Comparison of ENCODE assay signal across 8 mouse cellular contexts in the genomic region with DNA sequence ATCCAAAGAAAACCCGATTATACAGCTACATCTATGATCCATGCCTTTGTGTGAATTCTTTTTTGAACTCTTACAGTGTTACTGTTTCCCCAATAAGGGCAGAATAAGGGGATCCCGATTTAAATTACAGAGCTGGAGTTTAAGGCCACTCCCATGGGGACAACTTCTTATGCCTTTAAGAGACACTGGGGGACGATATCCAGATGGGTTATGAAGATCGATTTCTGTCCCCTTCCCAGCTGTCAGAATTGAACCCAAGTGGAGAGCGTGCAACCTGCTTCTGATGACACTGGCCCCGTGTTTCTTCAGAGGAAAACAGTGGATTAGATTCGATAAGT. TPM values are rescaled to one million over a fixed set of nuclear protein-coding genes. Genes with fewer than 3 reads are reported as not detected.
DNase-seq lines count a peak whose midpoint lies in the region; ATAC-seq and TF ChIP-seq lines count a peak whose summit lies in the region.

No protein-coding gene starts in this region.

- H3K4me3 ChIP-seq in lung, adult 2 months (replicated peaks; ENCODE audit: extremely low read depth, low read depth, low read length) = peak overlapping the region; percentile 76
- H3K4me3 ChIP-seq in embryonic facial prominence, embryonic 14.5 days (ENCODE audit: low read depth, low read length) = peak overlapping the region; percentile 61
- peak overlapping the region; percentile 60 for H3K4me3 ChIP-seq in limb, embryonic 11.5 days (ENCODE audit: low read depth, low read length)
- peak overlapping the region; percentile 58 for H3K4me3 ChIP-seq in neural tube, embryonic 15.5 days (replicated peaks)

- H3K36me3 ChIP-seq in embryonic facial prominence, embryonic 14.5 days (ENCODE audit: control insufficient read depth, insufficient read depth, low read length) = no peaks in the 10 kb centered on the region
- H3K36me3 ChIP-seq in limb, embryonic 11.5 days (ENCODE audit: control insufficient read depth, insufficient read depth, low read length) = no peaks in the 10 kb centered on the region
- H3K36me3 ChIP-seq in neural tube, embryonic 15.5 days = no peaks in the 10 kb centered on the region

- WGBS in lung, adult 2 months = 26% methylated on average over 7 of the region's 7 CpGs
- 28% methylated on average over 7 of the region's 7 CpGs for WGBS in embryonic facial prominence, embryonic 14.5 days
- WGBS in limb, embryonic 11.5 days = 30% methylated on average over 7 of the region's 7 CpGs
- WGBS in neural tube, embryonic 15.5 days = 25% methylated on average over 7 of the region's 7 CpGs

- no peak for TF ChIP-seq POLR2A in lung, adult 2 months (IDR thresholded peaks at IDR 0.05; ENCODE audit: borderline replicate concordance, extremely low read depth, low read depth, low read length)

- H3K9ac ChIP-seq in embryonic facial prominence, embryonic 14.5 days (ENCODE audit: low read depth, low read length) = peak overlapping the region; percentile 68
- 0 out of 2 replicates have a peak overlapping the region, but pooled peaks have one; percentile 56 for H3K9ac ChIP-seq in limb, embryonic 11.5 days (ENCODE audit: low read length)
- peak overlapping the region; percentile 30; the same call in 1 of the 2 replicates for H3K9ac ChIP-seq in neural tube, embryonic 15.5 days (replicated peaks)

- peak; percentile 32 for ATAC-seq in embryonic facial prominence, embryonic 14.5 days (ENCODE audit: low read depth)
- no peak for ATAC-seq in limb, embryonic 11.5 days (ENCODE audit: insufficient number of reproducible peaks, low FRiP score, low TSS enrichment, low read depth)
- no peak; the same call in 1 of the 2 replicates for ATAC-seq in neural tube, embryonic 15.5 days (ENCODE audit: low FRiP score)

- DNase-seq in lung, adult 2 months = no peak
- DNase-seq in lung, postnatal 25 days (ENCODE audit: low spot score) = no peak
- no peak for DNase-seq in embryonic facial prominence, embryonic 14.5 days (ENCODE audit: low spot score)
- no peak for DNase-seq in limb, embryonic 11.5 days (ENCODE audit: low spot score)
- no peak for DNase-seq in cerebellum, adult 11 months
- no peak for DNase-seq in frontal cortex, adult 2 months (ENCODE audit: extremely low spot score in 1 of 2, low spot score in 1 of 2)
- no peak for DNase-seq in cerebellum, adult 9-11 months

- H3K27me3 ChIP-seq in embryonic facial prominence, embryonic 14.5 days (replicated peaks; ENCODE audit: control insufficient read depth, insufficient read depth, low read length) = no peaks in the 10 kb centered on the region
- H3K27me3 ChIP-seq in limb, embryonic 11.5 days (ENCODE audit: control insufficient read depth, insufficient read depth, low read length) = no peaks in the 10 kb centered on the region
- H3K27me3 ChIP-seq in neural tube, embryonic 15.5 days (replicated peaks) = no peaks in the 10 kb centered on the region

- H3K27ac ChIP-seq in embryonic facial prominence, embryonic 14.5 days (replicated peaks; ENCODE audit: low read depth, low read length) = no peak overlapping the region
- 0 out of 2 replicates have a peak overlapping the region, but pooled peaks have one; percentile 22 for H3K27ac ChIP-seq in limb, embryonic 11.5 days (replicated peaks; ENCODE audit: low read depth, low read length)
- H3K27ac ChIP-seq in neural tube, embryonic 15.5 days (replicated peaks) = peak overlapping the region; percentile 91

- no peak for TF ChIP-seq CTCF in lung, adult 2 months (IDR thresholded peaks at IDR 0.05; ENCODE audit: insufficient read depth, low read length)

- peak overlapping the region; percentile 59 for H3K4me2 ChIP-seq in embryonic facial prominence, embryonic 14.5 days (ENCODE audit: low read depth, low read length)
- peak overlapping the region; percentile 34; the same call in 1 of the 2 replicates for H3K4me2 ChIP-seq in limb, embryonic 11.5 days (ENCODE audit: low read depth, severe bottlenecking)
- peak overlapping the region; percentile 53 for H3K4me2 ChIP-seq in neural tube, embryonic 15.5 days

- H3K9me3 ChIP-seq in embryonic facial prominence, embryonic 14.5 days (ENCODE audit: control insufficient read depth, low read length) = no peaks in the 10 kb centered on the region
- no peaks in the 10 kb centered on the region for H3K9me3 ChIP-seq in limb, embryonic 11.5 days (ENCODE audit: control insufficient read depth, low read length)
- H3K9me3 ChIP-seq in neural tube, embryonic 15.5 days (replicated peaks) = no peaks in the 10 kb centered on the region

- H3K4me1 ChIP-seq in lung, adult 2 months (ENCODE audit: control insufficient read depth, insufficient read depth, low read length) = no peaks in the 10 kb centered on the region
- no peaks in the 10 kb centered on the region for H3K4me1 ChIP-seq in embryonic facial prominence, embryonic 14.5 days (ENCODE audit: control insufficient read depth, insufficient read depth, low read length)
- no peaks in the 10 kb centered on the region for H3K4me1 ChIP-seq in limb, embryonic 11.5 days (ENCODE audit: control insufficient read depth, insufficient read depth, low read length)
- peaks cover 11% of the 10 kb centered on the region; the same call in 1 of the 2 replicates for H3K4me1 ChIP-seq in neural tube, embryonic 15.5 days

RNA-seq across cellular contexts. Expression of gene Slc9a6, which starts 0.3 kb away (rescaled TPM):
- polyA plus RNA-seq in lung, adult 2 months (2012; rRNA removed) = 29.7 and 29.9 TPM in 2 replicates
- polyA plus RNA-seq in embryonic facial prominence, embryonic 14.5 days (2014; fragmentation: Nextera tagmentation; extraction: Ambion mirVana) = 11.8 and 14.8 TPM in 2 replicates
- 6.6 and 7.8 TPM in 2 replicates for polyA plus RNA-seq in limb, embryonic 11.5 days (2014; fragmentation: Nextera tagmentation; extraction: Ambion mirVana)
- polyA plus RNA-seq in neural tube, embryonic 15.5 days (2015; fragmentation: Nextera tagmentation; extraction: Ambion mirVana) = 53.6 and 61.9 TPM in 2 replicates
- 64.8 and 73.8 TPM in 2 replicates for polyA plus RNA-seq in frontal cortex, adult 2 months (2012; rRNA removed)

RNA-seq across cellular contexts. Expression of gene Mmgt1, which starts 11.4 kb away (rescaled TPM):
- 5.0 and 8.3 TPM in 2 replicates for polyA plus RNA-seq in lung, adult 2 months (2012; rRNA removed)
- 25.4 and 25.6 TPM in 2 replicates for polyA plus RNA-seq in embryonic facial prominence, embryonic 14.5 days (2014; fragmentation: Nextera tagmentation; extraction: Ambion mirVana)
- 34.5 and 41.4 TPM in 2 replicates for polyA plus RNA-seq in limb, embryonic 11.5 days (2014; fragmentation: Nextera tagmentation; extraction: Ambion mirVana)
- polyA plus RNA-seq in neural tube, embryonic 15.5 days (2015; fragmentation: Nextera tagmentation; extraction: Ambion mirVana) = 48.7 and 52.2 TPM in 2 replicates
- polyA plus RNA-seq in frontal cortex, adult 2 months (2012; rRNA removed) = 22.4 and 23.2 TPM in 2 replicates

RNA-seq across cellular contexts. Expression of gene Gm648, which starts 59.8 kb away (rescaled TPM):
- not detected in 2 replicates for polyA plus RNA-seq in lung, adult 2 months (2012; rRNA removed)
- polyA plus RNA-seq in embryonic facial prominence, embryonic 14.5 days (2014; fragmentation: Nextera tagmentation; extraction: Ambion mirVana) = not detected in 2 replicates
- not detected in 2 replicates for polyA plus RNA-seq in limb, embryonic 11.5 days (2014; fragmentation: Nextera tagmentation; extraction: Ambion mirVana)
- 0.23 TPM in 1 of 2 replicates, not detected in the other for polyA plus RNA-seq in neural tube, embryonic 15.5 days (2015; fragmentation: Nextera tagmentation; extraction: Ambion mirVana)
- polyA plus RNA-seq in frontal cortex, adult 2 months (2012; rRNA removed) = 0.17 TPM in 1 of 2 replicates, not detected in the other
